Mouse (Mus musculus) CD4-positive naive resting alpha-beta T cell, adult 57 days (primary cell): ENCODE data around the gene Alox5ap. TPM values are rescaled to one million over a fixed set of nuclear protein-coding genes. Genes with fewer than 3 reads are reported as not detected.

Source experiments
- total RNA-seq: library from RNA; stranded (reverse); gene quantifications from one replicate; pipeline ENCODE4 v1.2.4, GENCODE M21; 2023

Alox5ap gene
- total RNA-seq, result 7.7 TPM

DNA sequence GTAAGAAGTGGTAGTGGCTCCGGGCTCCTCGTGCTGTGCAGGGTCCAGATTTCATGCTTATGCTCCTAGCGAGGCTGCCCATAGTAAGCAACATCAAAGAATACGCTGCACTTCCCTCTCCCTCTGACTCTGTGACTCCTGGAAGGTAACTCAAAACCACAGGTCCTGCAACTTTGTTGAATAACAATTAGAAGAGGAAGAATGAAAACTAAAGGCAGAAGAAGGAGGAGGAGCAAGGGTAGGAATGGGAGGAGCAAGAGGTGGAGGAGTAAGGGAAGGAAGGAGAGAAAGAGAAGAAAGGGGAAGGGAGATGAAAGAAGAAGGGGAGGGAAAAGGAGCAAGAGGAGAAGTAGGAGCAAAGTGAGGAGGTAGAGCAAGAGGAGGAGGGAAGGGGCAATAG is at the start of gene Alox5ap:
Gene Alox5ap, plus strand, starts transcription at position 363 of the 400 bp plus-strand sequence.

Other genes with a start within 250 kb of the Alox5ap start
- 83.7 TPM for gene Uspl1, start 80.4 kb upstream of the Alox5ap start, total RNA-seq
- 373 TPM for gene Hmgb1, start 80.3 kb upstream of the Alox5ap start, total RNA-seq
- gene Medag, start 147.0 kb downstream of the Alox5ap start, total RNA-seq, result 0.65 TPM
- not detected for gene Tex26, start 174.9 kb downstream of the Alox5ap start, total RNA-seq